Mouse (Mus musculus): ENCODE data around the gene Ago3. TPM values are rescaled to one million over a fixed set of nuclear protein-coding genes. Genes with fewer than 3 reads are reported as not detected.

Ago3 gene
- total RNA-seq, 1 experiment = 17.8 TPM

DNA sequence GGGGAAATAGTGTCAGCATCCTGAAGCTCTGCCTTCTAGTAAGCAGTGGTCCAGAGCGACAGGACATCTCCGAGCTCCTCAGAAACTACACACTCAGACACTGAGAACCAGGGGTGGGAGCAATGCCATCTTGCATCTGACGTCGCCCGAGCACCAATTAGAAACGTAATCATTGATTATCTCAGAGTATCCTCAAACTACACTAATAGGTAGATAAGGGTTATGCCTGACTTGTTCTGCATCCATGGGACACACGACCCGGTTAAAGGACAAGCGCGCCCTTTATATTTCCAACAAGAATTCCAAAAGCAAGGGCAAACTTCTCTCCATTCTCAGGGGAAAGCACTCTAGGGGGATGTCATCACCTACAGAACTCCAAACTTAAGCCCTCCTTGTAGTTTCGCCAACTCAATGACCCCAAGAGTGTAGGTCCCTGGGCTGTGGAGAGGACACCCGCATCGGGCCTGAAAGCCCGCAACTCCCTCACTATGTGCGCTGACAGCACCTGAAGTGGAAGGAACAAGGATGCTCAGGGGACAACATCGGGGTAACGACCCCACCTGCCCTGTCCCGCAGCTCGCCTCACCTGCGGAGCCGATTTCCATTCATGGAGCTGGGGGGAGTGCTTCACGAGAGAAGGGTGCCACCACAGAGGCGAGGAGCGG is 542 bp downstream of the Ago3 start:
- H3K27ac ChIP-seq (ENCODE audit: insufficient read depth, low read depth, low read length, poor library complexity, severe bottlenecking) = no peak overlapping the region
- TF ChIP-seq ZC3H11A (IDR thresholded peaks at IDR 0.05; ENCODE audit: borderline replicate concordance, low read depth, low read length) (no peak), MAFK (IDR thresholded peaks at IDR 0.05; ENCODE audit: insufficient read depth, low read depth, low read length) (no peak), CHD2 (IDR thresholded peaks at IDR 0.05; ENCODE audit: low read depth, low read length) (no peak), ZNF384 (IDR thresholded peaks at IDR 0.05; ENCODE audit: low read depth, low read length) (no peak), HCFC1 (IDR thresholded peaks at IDR 0.05; ENCODE audit: borderline replicate concordance, insufficient read depth, low read length) (no peak)
- H3K4me3 ChIP-seq (ENCODE audit: insufficient read depth in 1 of 2, low read depth in 1 of 2, low read length in 2 of 2, poor library complexity in 1 of 2, severe bottlenecking in 1 of 2) = peak overlapping the region; percentile 84 to 93
- no peaks in the 10 kb centered on the region for H3K9me3 ChIP-seq (ENCODE audit: control insufficient read depth, insufficient read depth, low read depth, low read length)
- H3K4me1 ChIP-seq (ENCODE audit: control insufficient read depth in 2 of 2, insufficient read depth in 2 of 2, low read length in 2 of 2, poor library complexity in 1 of 2) = peaks cover 0 to 2% of the 10 kb centered on the region in 2 experiments; a peak in 1 of 4 replicates
- in situ Hi-C loops (cut with MboI; ENCODE audit: low sequenced_read_pairs in 2 of 2, unreplicated experiment in 2 of 2) = no loop called here
- peak; percentile 12 for DNase-seq (ENCODE audit: low read depth, low spot score)
- no peaks in the 10 kb centered on the region for H3K36me3 ChIP-seq (ENCODE audit: control insufficient read depth, insufficient read depth, low read length, poor library complexity, severe bottlenecking)
- H3K9ac ChIP-seq (ENCODE audit: insufficient read depth, low read depth, low read length, poor library complexity, severe bottlenecking) = peak overlapping the region; percentile 88

- Histone ChIP-seq H3K9me3 (ENCODE audit: control insufficient read depth, insufficient read depth, low read depth, low read length) (no peaks in the 10 kb centered on the region), H3K27ac (ENCODE audit: insufficient read depth, low read depth, low read length, poor library complexity, severe bottlenecking) (no peak overlapping the region), H3K4me3 (ENCODE audit: insufficient read depth in 1 of 2, low read depth in 1 of 2, low read length in 2 of 2, poor library complexity in 1 of 2, severe bottlenecking in 1 of 2) (no peak overlapping the region), H3K4me1 (ENCODE audit: control insufficient read depth in 2 of 2, insufficient read depth in 2 of 2, low read length in 2 of 2, poor library complexity in 1 of 2) (no peaks in the 10 kb centered on the region), H3K36me3 (ENCODE audit: control insufficient read depth, insufficient read depth, low read length, poor library complexity, severe bottlenecking) (no peaks in the 10 kb centered on the region), H3K9ac (ENCODE audit: insufficient read depth, low read depth, low read length, poor library complexity, severe bottlenecking) (no peak overlapping the region)
- TF ChIP-seq MAFK (IDR thresholded peaks at IDR 0.05; ENCODE audit: insufficient read depth, low read depth, low read length) = no peak
- no peak for TF ChIP-seq ZNF384 (IDR thresholded peaks at IDR 0.05; ENCODE audit: low read depth, low read length)
- TF ChIP-seq HCFC1 (IDR thresholded peaks at IDR 0.05; ENCODE audit: borderline replicate concordance, insufficient read depth, low read length) = no peak
- TF ChIP-seq CHD2 (IDR thresholded peaks at IDR 0.05; ENCODE audit: low read depth, low read length) = no peak
- no peak for TF ChIP-seq ZC3H11A (IDR thresholded peaks at IDR 0.05; ENCODE audit: borderline replicate concordance, low read depth, low read length)
- DNase-seq (ENCODE audit: low read depth, low spot score) = no peak
- in situ Hi-C loops (cut with MboI; ENCODE audit: low sequenced_read_pairs in 2 of 2, unreplicated experiment in 2 of 2) = no loop called here
Measured at GRCm38 (mm10) chr4:126423866-126424265, 5.5 kb downstream of the Ago3 start.

DNA sequence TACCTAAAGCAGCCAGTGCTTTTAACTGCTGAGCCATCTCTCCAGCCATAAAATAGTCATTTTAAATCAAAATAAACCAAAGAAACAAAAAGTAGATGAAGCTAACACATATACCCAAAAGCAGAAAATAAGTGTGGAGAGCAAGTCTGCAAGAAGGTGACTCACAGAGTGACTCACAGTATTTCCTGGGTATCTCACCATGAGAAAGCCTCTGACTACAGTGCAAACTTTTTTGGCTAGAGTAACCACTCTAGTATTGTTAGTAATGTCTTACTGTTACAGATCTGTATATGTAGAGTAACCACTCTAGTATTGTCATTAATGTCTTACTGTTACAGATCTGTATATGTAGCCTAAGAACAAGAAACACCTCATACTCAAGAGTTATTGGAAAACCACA is 13.6 kb downstream of the Ago3 start:
- no peak for TF ChIP-seq HCFC1 (IDR thresholded peaks at IDR 0.05; ENCODE audit: borderline replicate concordance, insufficient read depth, low read length)
- TF ChIP-seq CHD2 (IDR thresholded peaks at IDR 0.05; ENCODE audit: low read depth, low read length) = no peak
- Histone ChIP-seq H3K4me1 (ENCODE audit: control insufficient read depth in 2 of 2, insufficient read depth in 2 of 2, low read length in 2 of 2, poor library complexity in 1 of 2) (no peaks in the 10 kb centered on the region), H3K27ac (ENCODE audit: insufficient read depth, low read depth, low read length, poor library complexity, severe bottlenecking) (no peak overlapping the region), H3K36me3 (ENCODE audit: control insufficient read depth, insufficient read depth, low read length, poor library complexity, severe bottlenecking) (no peaks in the 10 kb centered on the region), H3K9ac (ENCODE audit: insufficient read depth, low read depth, low read length, poor library complexity, severe bottlenecking) (no peak overlapping the region), H3K4me3 (ENCODE audit: insufficient read depth in 1 of 2, low read depth in 1 of 2, low read length in 2 of 2, poor library complexity in 1 of 2, severe bottlenecking in 1 of 2) (no peak overlapping the region), H3K9me3 (ENCODE audit: control insufficient read depth, insufficient read depth, low read depth, low read length) (no peaks in the 10 kb centered on the region)
- in situ Hi-C loops (cut with MboI; ENCODE audit: low sequenced_read_pairs in 2 of 2, unreplicated experiment in 2 of 2) = no loop called here
- DNase-seq (ENCODE audit: low read depth, low spot score) = no peak

DNA sequence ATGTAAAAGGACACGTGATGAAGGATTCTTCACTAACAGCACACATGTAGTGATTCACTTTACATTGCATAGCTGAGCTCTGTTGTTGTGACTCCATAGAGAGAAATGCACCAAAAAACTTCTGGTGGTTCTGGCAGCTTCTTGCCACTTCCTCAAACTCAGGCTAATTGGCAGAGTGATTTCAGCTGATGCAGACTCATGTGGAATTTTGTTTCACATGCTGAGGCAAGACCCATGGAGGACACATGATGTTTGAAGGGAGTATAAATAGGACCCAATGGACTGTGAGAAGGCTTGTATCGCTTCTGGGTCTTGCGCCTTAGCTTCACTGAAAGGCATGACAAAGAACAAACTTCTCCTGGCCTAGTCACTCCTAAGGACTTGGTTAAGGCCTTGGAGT is 16.8 kb downstream of the Ago3 start:
- Histone ChIP-seq H3K9ac (ENCODE audit: insufficient read depth, low read depth, low read length, poor library complexity, severe bottlenecking) (no peak overlapping the region), H3K4me3 (ENCODE audit: insufficient read depth in 1 of 2, low read depth in 1 of 2, low read length in 2 of 2, poor library complexity in 1 of 2, severe bottlenecking in 1 of 2) (no peak overlapping the region), H3K36me3 (ENCODE audit: control insufficient read depth, insufficient read depth, low read length, poor library complexity, severe bottlenecking) (no peaks in the 10 kb centered on the region), H3K27ac (ENCODE audit: insufficient read depth, low read depth, low read length, poor library complexity, severe bottlenecking) (no peak overlapping the region), H3K9me3 (ENCODE audit: control insufficient read depth, insufficient read depth, low read depth, low read length) (no peaks in the 10 kb centered on the region), H3K4me1 (ENCODE audit: control insufficient read depth in 2 of 2, insufficient read depth in 2 of 2, low read length in 2 of 2, poor library complexity in 1 of 2) (no peaks in the 10 kb centered on the region)
- in situ Hi-C loops (cut with MboI; ENCODE audit: low sequenced_read_pairs in 2 of 2, unreplicated experiment in 2 of 2) = no loop called here
- TF ChIP-seq ZNF384 (IDR thresholded peaks at IDR 0.05; ENCODE audit: low read depth, low read length) (no peak), ZC3H11A (IDR thresholded peaks at IDR 0.05; ENCODE audit: borderline replicate concordance, low read depth, low read length) (no peak), MAFK (IDR thresholded peaks at IDR 0.05; ENCODE audit: insufficient read depth, low read depth, low read length) (no peak), HCFC1 (IDR thresholded peaks at IDR 0.05; ENCODE audit: borderline replicate concordance, insufficient read depth, low read length) (no peak), CHD2 (IDR thresholded peaks at IDR 0.05; ENCODE audit: low read depth, low read length) (no peak)
- DNase-seq (ENCODE audit: low read depth, low spot score) = no peak

DNA sequence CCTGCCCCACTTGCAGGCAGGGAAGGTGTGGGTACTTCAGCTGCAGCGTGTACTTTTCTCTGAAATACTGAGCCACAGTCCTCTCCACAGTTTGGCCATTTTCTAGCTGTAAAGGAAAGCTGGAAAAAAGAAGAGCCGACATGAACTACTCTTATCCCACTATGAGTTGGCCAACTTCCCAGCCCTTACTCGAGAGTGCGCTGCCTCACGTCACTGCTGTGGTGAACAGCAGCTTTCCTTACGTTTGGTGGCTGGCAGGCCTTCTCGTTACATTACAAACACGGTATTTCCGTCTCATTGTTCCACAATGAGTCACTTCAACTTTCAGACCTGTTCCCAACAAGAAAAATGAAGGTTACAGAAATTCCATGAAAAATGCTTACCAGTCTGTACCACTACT is 57.9 kb downstream of the Ago3 start:
- Histone ChIP-seq H3K9ac (ENCODE audit: insufficient read depth, low read depth, low read length, poor library complexity, severe bottlenecking) (no peak overlapping the region), H3K9me3 (ENCODE audit: control insufficient read depth, insufficient read depth, low read depth, low read length) (no peaks in the 10 kb centered on the region), H3K4me1 (ENCODE audit: control insufficient read depth in 2 of 2, insufficient read depth in 2 of 2, low read length in 2 of 2, poor library complexity in 1 of 2) (no peaks in the 10 kb centered on the region), H3K27ac (ENCODE audit: insufficient read depth, low read depth, low read length, poor library complexity, severe bottlenecking) (no peak overlapping the region), H3K36me3 (ENCODE audit: control insufficient read depth, insufficient read depth, low read length, poor library complexity, severe bottlenecking) (no peaks in the 10 kb centered on the region; the same call in 1 of the 2 replicates), H3K4me3 (ENCODE audit: insufficient read depth in 1 of 2, low read depth in 1 of 2, low read length in 2 of 2, poor library complexity in 1 of 2, severe bottlenecking in 1 of 2) (no peak overlapping the region)
- TF ChIP-seq ZNF384 (IDR thresholded peaks at IDR 0.05; ENCODE audit: low read depth, low read length) = no peak
- TF ChIP-seq HCFC1 (IDR thresholded peaks at IDR 0.05; ENCODE audit: borderline replicate concordance, insufficient read depth, low read length) = no peak
- TF ChIP-seq ZC3H11A (IDR thresholded peaks at IDR 0.05; ENCODE audit: borderline replicate concordance, low read depth, low read length) = no peak
- no peak for TF ChIP-seq MAFK (IDR thresholded peaks at IDR 0.05; ENCODE audit: insufficient read depth, low read depth, low read length)
- TF ChIP-seq CHD2 (IDR thresholded peaks at IDR 0.05; ENCODE audit: low read depth, low read length) = no peak
- in situ Hi-C loops (cut with MboI; ENCODE audit: low sequenced_read_pairs in 2 of 2, unreplicated experiment in 2 of 2) = no loop called here
- no peak for DNase-seq (ENCODE audit: low read depth, low spot score)
